Mouse (Mus musculus): ENCODE data around the gene Hepacam. TPM values are rescaled to one million over a fixed set of nuclear protein-coding genes. Genes with fewer than 3 reads are reported as not detected.

The Hepacam gene
- total RNA-seq, 1 experiment = 0.36 TPM

GRCm38 (mm10) chr9:37406372-37406771 is 39.2 kb downstream of the Hepacam start:
- Histone ChIP-seq H3K4me3 (ENCODE audit: insufficient read depth in 1 of 2, low read depth in 1 of 2, low read length in 2 of 2, poor library complexity in 1 of 2, severe bottlenecking in 1 of 2) (no peak overlapping the region), H3K27ac (ENCODE audit: insufficient read depth, low read depth, low read length, poor library complexity, severe bottlenecking) (no peak overlapping the region), H3K4me1 (ENCODE audit: control insufficient read depth in 2 of 2, insufficient read depth in 2 of 2, low read length in 2 of 2, poor library complexity in 1 of 2) (peaks cover 0 to 8% of the 10 kb centered on the region in 2 experiments; a peak in 2 of 4 replicates), H3K36me3 (ENCODE audit: control insufficient read depth, insufficient read depth, low read length, poor library complexity, severe bottlenecking) (no peaks in the 10 kb centered on the region), H3K9me3 (ENCODE audit: control insufficient read depth, insufficient read depth, low read depth, low read length) (no peaks in the 10 kb centered on the region), H3K9ac (ENCODE audit: insufficient read depth, low read depth, low read length, poor library complexity, severe bottlenecking) (no peak overlapping the region)
- in situ Hi-C loops (cut with MboI; ENCODE audit: low sequenced_read_pairs in 2 of 2, unreplicated experiment in 2 of 2) = loop anchor here (25.0 kb wide), 3 partner anchors 206 to 531 kb away; partner anchors contain the start of genes Olfr878 (in 1 of the 2) and Spa17 (in 1 of the 2)
- TF ChIP-seq CHD2 (IDR thresholded peaks at IDR 0.05; ENCODE audit: low read depth, low read length) (no peak), HCFC1 (IDR thresholded peaks at IDR 0.05; ENCODE audit: borderline replicate concordance, insufficient read depth, low read length) (no peak), ZNF384 (IDR thresholded peaks at IDR 0.05; ENCODE audit: low read depth, low read length) (no peak), ZC3H11A (IDR thresholded peaks at IDR 0.05; ENCODE audit: borderline replicate concordance, low read depth, low read length) (peak; percentile 76)
- DNase-seq (ENCODE audit: low read depth, low spot score) = no peak

- H3K9me3 ChIP-seq (ENCODE audit: control insufficient read depth, insufficient read depth, low read depth, low read length) = no peaks in the 10 kb centered on the region
- no peak overlapping the region for H3K27ac ChIP-seq (ENCODE audit: insufficient read depth, low read depth, low read length, poor library complexity, severe bottlenecking)
- no peak overlapping the region for H3K9ac ChIP-seq (ENCODE audit: insufficient read depth, low read depth, low read length, poor library complexity, severe bottlenecking)
- H3K4me3 ChIP-seq (ENCODE audit: insufficient read depth in 1 of 2, low read depth in 1 of 2, low read length in 2 of 2, poor library complexity in 1 of 2, severe bottlenecking in 1 of 2) = peak overlapping the region in 1 of 2 experiments; percentile 31; a peak in 1 of 4 replicates
- 0 out of 2 replicates have a peak, but pooled peaks have one; percentile 9 for TF ChIP-seq ZC3H11A (IDR thresholded peaks at IDR 0.05; ENCODE audit: borderline replicate concordance, low read depth, low read length)
- TF ChIP-seq CHD2 (IDR thresholded peaks at IDR 0.05; ENCODE audit: low read depth, low read length) = no peak
- no peak for DNase-seq (ENCODE audit: low read depth, low spot score)
- H3K4me1 ChIP-seq (ENCODE audit: control insufficient read depth in 2 of 2, insufficient read depth in 2 of 2, low read length in 2 of 2, poor library complexity in 1 of 2) = peaks cover 0 to 4% of the 10 kb centered on the region in 2 experiments; a peak in 1 of 4 replicates
- in situ Hi-C loops (cut with MboI; ENCODE audit: low sequenced_read_pairs in 2 of 2, unreplicated experiment in 2 of 2) = loop anchor here (25.0 kb wide), 3 partner anchors 204 to 529 kb away; partner anchors contain the start of genes Olfr878 (in 1 of the 2) and Spa17 (in 1 of the 2)
- no peaks in the 10 kb centered on the region for H3K36me3 ChIP-seq (ENCODE audit: control insufficient read depth, insufficient read depth, low read length, poor library complexity, severe bottlenecking)
Observed at GRCm38 (mm10) chr9:37407850-37408502, 40.8 kb downstream of the Hepacam start.

- in situ Hi-C loops (cut with MboI; ENCODE audit: low sequenced_read_pairs in 2 of 2, unreplicated experiment in 2 of 2) = loop anchor here (25.0 kb wide), 3 partner anchors 202 to 527 kb away; partner anchors contain the start of genes Olfr878 (in 1 of the 2) and Spa17 (in 1 of the 2)
- no peaks in the 10 kb centered on the region for H3K9me3 ChIP-seq (ENCODE audit: control insufficient read depth, insufficient read depth, low read depth, low read length)
- no peaks in the 10 kb centered on the region for H3K36me3 ChIP-seq (ENCODE audit: control insufficient read depth, insufficient read depth, low read length, poor library complexity, severe bottlenecking)
- H3K4me3 ChIP-seq (ENCODE audit: insufficient read depth in 1 of 2, low read depth in 1 of 2, low read length in 2 of 2, poor library complexity in 1 of 2, severe bottlenecking in 1 of 2) = no peak overlapping the region
- DNase-seq (ENCODE audit: low read depth, low spot score) = no peak
- H3K9ac ChIP-seq (ENCODE audit: insufficient read depth, low read depth, low read length, poor library complexity, severe bottlenecking) = no peak overlapping the region
- TF ChIP-seq MAFK (IDR thresholded peaks at IDR 0.05; ENCODE audit: insufficient read depth, low read depth, low read length) = no peak
- TF ChIP-seq ZNF384 (IDR thresholded peaks at IDR 0.05; ENCODE audit: low read depth, low read length) = no peak
- TF ChIP-seq HCFC1 (IDR thresholded peaks at IDR 0.05; ENCODE audit: borderline replicate concordance, insufficient read depth, low read length) = no peak
- TF ChIP-seq CHD2 (IDR thresholded peaks at IDR 0.05; ENCODE audit: low read depth, low read length) = no peak
- TF ChIP-seq ZC3H11A (IDR thresholded peaks at IDR 0.05; ENCODE audit: borderline replicate concordance, low read depth, low read length) = no peak
- no peak overlapping the region for H3K27ac ChIP-seq (ENCODE audit: insufficient read depth, low read depth, low read length, poor library complexity, severe bottlenecking)
- peaks cover 0 to 4% of the 10 kb centered on the region in 2 experiments; a peak in 1 of 4 replicates for H3K4me1 ChIP-seq (ENCODE audit: control insufficient read depth in 2 of 2, insufficient read depth in 2 of 2, low read length in 2 of 2, poor library complexity in 1 of 2)
Observed at GRCm38 (mm10) chr9:37409698-37410445, 42.7 kb downstream of the Hepacam start.

- no peak for DNase-seq (ENCODE audit: low read depth, low spot score)
- no peak overlapping the region for H3K4me3 ChIP-seq (ENCODE audit: insufficient read depth in 1 of 2, low read depth in 1 of 2, low read length in 2 of 2, poor library complexity in 1 of 2, severe bottlenecking in 1 of 2)
- H3K27ac ChIP-seq (ENCODE audit: insufficient read depth, low read depth, low read length, poor library complexity, severe bottlenecking) = no peak overlapping the region
- TF ChIP-seq ZNF384 (IDR thresholded peaks at IDR 0.05; ENCODE audit: low read depth, low read length) (no peak), HCFC1 (IDR thresholded peaks at IDR 0.05; ENCODE audit: borderline replicate concordance, insufficient read depth, low read length) (no peak), CHD2 (IDR thresholded peaks at IDR 0.05; ENCODE audit: low read depth, low read length) (no peak), ZC3H11A (IDR thresholded peaks at IDR 0.05; ENCODE audit: borderline replicate concordance, low read depth, low read length) (no peak), MAFK (IDR thresholded peaks at IDR 0.05; ENCODE audit: insufficient read depth, low read depth, low read length) (no peak)
- no peaks in the 10 kb centered on the region for H3K36me3 ChIP-seq (ENCODE audit: control insufficient read depth, insufficient read depth, low read length, poor library complexity, severe bottlenecking)
- H3K9ac ChIP-seq (ENCODE audit: insufficient read depth, low read depth, low read length, poor library complexity, severe bottlenecking) = no peak overlapping the region
- H3K9me3 ChIP-seq (ENCODE audit: control insufficient read depth, insufficient read depth, low read depth, low read length) = no peaks in the 10 kb centered on the region
- in situ Hi-C loops (cut with MboI; ENCODE audit: low sequenced_read_pairs in 2 of 2, unreplicated experiment in 2 of 2) = loop anchor here (25.0 kb wide), 3 partner anchors 199 to 524 kb away; partner anchors contain the start of genes Olfr878 (in 1 of the 2) and Spa17 (in 1 of the 2)
- 0 out of 4 replicates have a peak, but pooled peaks cover 0 to 4% of the 10 kb centered on the region in 2 experiments for H3K4me1 ChIP-seq (ENCODE audit: control insufficient read depth in 2 of 2, insufficient read depth in 2 of 2, low read length in 2 of 2, poor library complexity in 1 of 2)
Observed at GRCm38 (mm10) chr9:37412989-37413388, 45.8 kb downstream of the Hepacam start.
